ENCODE assay signal across 10 mouse cellular contexts in genomic region chr14:75178801-75179211, GRCm38 (mm10). TPM values are rescaled to one million over a fixed set of nuclear protein-coding genes. Genes with fewer than 3 reads are reported as not detected.
DNase-seq lines count a peak whose midpoint lies in the region; ATAC-seq and TF ChIP-seq lines count a peak whose summit lies in the region.
"Had no signal": no experiment of that assay in that cellular context is flagged by ENCODE, and none has a peak within 500 bp of the region (broad histone marks: within the 10 kb centered on the region; RNA-seq: fewer than 3 reads in every experiment).

No protein-coding gene starts in this region.

- peak overlapping the region; percentile 72 for H3K9ac ChIP-seq in liver, postnatal 0 days (replicated peaks)
- H3K9ac ChIP-seq: embryonic facial prominence, embryonic 12.5 days; neural tube, embryonic 13.5 days had no signal

- TF ChIP-seq EP300 in liver, postnatal 0 days (IDR thresholded peaks at IDR 0.05; ENCODE audit: low read depth) = no peak

- H3K4me1 ChIP-seq in bone marrow macrophage, adult 2 months (ENCODE audit: control insufficient read depth, insufficient read depth, low read length) = peaks cover 45% of the 10 kb centered on the region
- H3K4me1 ChIP-seq in liver, postnatal 0 days (ENCODE audit: insufficient read depth) = peaks cover 28% of the 10 kb centered on the region
- H3K4me1 ChIP-seq: embryonic facial prominence, embryonic 12.5 days; neural tube, embryonic 13.5 days had no signal

- peak overlapping the region; percentile 93 for H3K4me3 ChIP-seq in bone marrow macrophage, adult 2 months (ENCODE audit: insufficient read depth, low read length)
- peak overlapping the region; percentile 51 for H3K4me3 ChIP-seq in liver, postnatal 0 days (ENCODE audit: low read depth, low read length)
- H3K4me3 ChIP-seq: embryonic facial prominence, embryonic 12.5 days; neural tube, embryonic 13.5 days had no signal

- H3K36me3 ChIP-seq in liver, postnatal 0 days (replicated peaks; ENCODE audit: insufficient read depth, low read length) = no peaks in the 10 kb centered on the region
- H3K36me3 ChIP-seq: embryonic facial prominence, embryonic 12.5 days; neural tube, embryonic 13.5 days had no signal

- peak; percentile 68 for DNase-seq in CD4-positive, CD25-positive, alpha-beta regulatory T cell, adult 2 months (ENCODE audit: low read depth, low spot score)
- peak; percentile 57 for DNase-seq in liver, postnatal 0 days
- peak; percentile 34 for DNase-seq in spleen, adult 12 weeks (ENCODE audit: low spot score)
- no peak for DNase-seq in frontal cortex, postnatal 10 days (ENCODE audit: low spot score in 2 of 2)
- DNase-seq in left cerebral cortex, adult 8-10 months (ENCODE audit: low spot score in 2 of 2) = no peak
- no peak for DNase-seq in gastrocnemius, postnatal 4 days (ENCODE audit: low spot score in 2 of 2)

- no peak for TF ChIP-seq POLR2A in bone marrow macrophage, adult 2 months (IDR thresholded peaks at IDR 0.05; ENCODE audit: borderline replicate concordance, low read depth, low read length)

- peak; percentile 62 for ATAC-seq in liver, postnatal 0 days
- ATAC-seq in frontal cortex, adult (ENCODE audit: low TSS enrichment) = no peak

- 28% methylated on average over 10 of the region's 10 CpGs for WGBS in liver, postnatal 0 days (ENCODE audit: insufficient replicate concordance)

- peak overlapping the region; percentile 77 for H3K4me2 ChIP-seq in liver, postnatal 0 days (ENCODE audit: low read depth, low read length)
- H3K4me2 ChIP-seq: embryonic facial prominence, embryonic 12.5 days; neural tube, embryonic 13.5 days had no signal

- H3K27me3 ChIP-seq in liver, postnatal 0 days (ENCODE audit: insufficient read depth, low read length) = no peaks in the 10 kb centered on the region
- H3K27me3 ChIP-seq: embryonic facial prominence, embryonic 12.5 days; neural tube, embryonic 13.5 days had no signal

- H3K9me3 ChIP-seq in liver, postnatal 0 days (ENCODE audit: low read length) = no peaks in the 10 kb centered on the region
- H3K9me3 ChIP-seq: embryonic facial prominence, embryonic 12.5 days; neural tube, embryonic 13.5 days had no signal

- peak overlapping the region; percentile 100 for H3K27ac ChIP-seq in bone marrow macrophage, adult 2 months (ENCODE audit: insufficient read depth, low read depth, low read length)
- H3K27ac ChIP-seq in liver, postnatal 0 days (ENCODE audit: low read depth) = peak overlapping the region; percentile 96
- H3K27ac ChIP-seq: embryonic facial prominence, embryonic 12.5 days; neural tube, embryonic 13.5 days had no signal

- TF ChIP-seq CTCF in bone marrow macrophage, adult 2 months (IDR thresholded peaks at IDR 0.05; ENCODE audit: low read depth, low read length) = no peak
- TF ChIP-seq CTCF in liver, postnatal 0 days (IDR thresholded peaks at IDR 0.05; ENCODE audit: low read depth) = no peak

RNA-seq across cellular contexts. Expression of gene Lcp1, which starts 47.9 kb away (rescaled TPM):
- 932 and 1,066 TPM in 2 replicates for polyA plus RNA-seq in bone marrow macrophage, adult 2 months (2012; ENCODE audit: insufficient read depth, insufficient read length, missing spikeins)
- polyA plus RNA-seq in liver, postnatal 0 days (2015; fragmentation: Nextera tagmentation; extraction: Ambion mirVana) = 39.4 and 45.5 TPM in 2 replicates
- 10 to 100 TPM in 2 of 4 experiments, 1 to 10 TPM in 2; 6.6 to 15.3 (median 9.3) TPM for total RNA-seq in left cerebral cortex, adult 8-10 months (2022)
- 10 to 100 TPM; 22.2 to 25.4 TPM for total RNA-seq in gastrocnemius, postnatal 4 days (2021)

RNA-seq across cellular contexts. Expression of gene Lrrc63, which starts 48.1 kb away (rescaled TPM):
- polyA plus RNA-seq in bone marrow macrophage, adult 2 months (2012; ENCODE audit: insufficient read depth, insufficient read length, missing spikeins) = 0.36 and 0.43 TPM in 2 replicates
- polyA plus RNA-seq in liver, postnatal 0 days (2015; fragmentation: Nextera tagmentation; extraction: Ambion mirVana) = not detected in 2 replicates
- not detected for total RNA-seq in left cerebral cortex, adult 8-10 months (2022)
- not detected for total RNA-seq in gastrocnemius, postnatal 4 days (2021)
- polyA plus RNA-seq: embryonic facial prominence, embryonic 12.5 days; neural tube, embryonic 13.5 days had no signal

Comparison
In these comparisons a context has a peak if more than half of its experiments do, and no peak if none do; other contexts are left out.
1. DNase-seq: peak in CD4-positive, CD25-positive, alpha-beta regulatory T cell, adult 2 months (single experiment), liver, postnatal 0 days (single experiment) and spleen, adult 12 weeks (single experiment); none in frontal cortex, postnatal 10 days (0 of 2), left cerebral cortex, adult 8-10 months (0 of 2) and gastrocnemius, postnatal 4 days (0 of 2).